Mouse (Mus musculus) CH12.LX (cell line): ENCODE data around the gene Grb2.

ENCODE experiments used
- CTCF ChIP-seq, 2 experiments: IDR thresholded peaks in 1 of 2; conservative IDR thresholded peaks in 1 of 2; 2 replicates each; pipeline ENCODE4 v1.5.1; 2011 to 2012; ENCODE audit warnings: low read depth in 2 of 2, low read length in 2 of 2, improper control_type of control experiment in 1 of 2, inconsistent platforms in 1 of 2, mild to moderate bottlenecking in 1 of 2, moderate library complexity in 1 of 2
- HCFC1 ChIP-seq: IDR thresholded peaks from 2 replicates; pipeline ENCODE4 v1.6.1; 2012; ENCODE audit warnings: low read depth, mild to moderate bottlenecking, inconsistent platforms, low read length, improper control_type of control experiment

GRCm38 (mm10) chr11:115660376-115660775, 48.0 kb downstream of the Grb2 start:
- TF ChIP-seq HCFC1 (no peak), CTCF (conservative IDR thresholded peaks at IDR 0.05 in 1 of 2, IDR thresholded peaks at IDR 0.05 in 1 of 2; ENCODE audit: low read depth in 2 of 2, low read length in 2 of 2) (no peak)
